Mouse (Mus musculus): ENCODE results near the gene Gm13757.

DNA sequence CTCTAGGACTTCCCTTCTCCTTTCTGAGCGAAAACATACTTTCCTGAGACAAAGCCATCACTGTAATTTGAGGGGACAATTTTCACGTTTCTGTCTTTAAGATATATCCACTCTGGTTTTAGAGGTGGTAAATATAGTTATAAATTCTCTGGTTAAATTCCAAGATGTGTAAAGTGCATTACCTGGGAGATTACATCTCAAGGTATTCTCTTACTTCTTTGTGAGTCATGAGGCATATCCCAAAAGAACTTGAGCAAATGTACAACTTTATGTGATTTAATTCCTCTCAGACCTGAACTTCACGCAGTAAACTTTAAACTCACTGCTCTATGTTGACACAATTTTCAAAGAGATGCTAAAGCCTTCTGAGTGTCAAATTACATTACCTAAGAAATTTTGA lies 42.6 kb downstream of the Gm13757 start, which contains the start of gene Olfr1179:
- TF ChIP-seq CTCF (IDR thresholded peaks at IDR 0.05; ENCODE audit: low read depth, low read length) (no peak), GATA1 (IDR thresholded peaks at IDR 0.05; ENCODE audit: borderline replicate concordance, low read length) (no peak), TAL1 (conservative IDR thresholded peaks at IDR 0.05; ENCODE audit: low read depth, low read length) (no peak)
